Mouse (Mus musculus) adipocyte (in vitro differentiated cells): ENCODE measurements at regions not wholly inside any gene's neighbourhood (a gene's known extent, or its start where the extent isn't known, plus 50 kb on each side); places are given as distances from the start of the nearest gene placed in this dataset.
A peak's percentile ranks its signal among the peaks of the same experiment; 100 is the strongest.

ENCODE experiments used
- DNase-seq: peaks from one replicate; pipeline ENCODE4 v3.0.0-alpha.2; 2016; ENCODE audit warnings: low spot score

DNA sequence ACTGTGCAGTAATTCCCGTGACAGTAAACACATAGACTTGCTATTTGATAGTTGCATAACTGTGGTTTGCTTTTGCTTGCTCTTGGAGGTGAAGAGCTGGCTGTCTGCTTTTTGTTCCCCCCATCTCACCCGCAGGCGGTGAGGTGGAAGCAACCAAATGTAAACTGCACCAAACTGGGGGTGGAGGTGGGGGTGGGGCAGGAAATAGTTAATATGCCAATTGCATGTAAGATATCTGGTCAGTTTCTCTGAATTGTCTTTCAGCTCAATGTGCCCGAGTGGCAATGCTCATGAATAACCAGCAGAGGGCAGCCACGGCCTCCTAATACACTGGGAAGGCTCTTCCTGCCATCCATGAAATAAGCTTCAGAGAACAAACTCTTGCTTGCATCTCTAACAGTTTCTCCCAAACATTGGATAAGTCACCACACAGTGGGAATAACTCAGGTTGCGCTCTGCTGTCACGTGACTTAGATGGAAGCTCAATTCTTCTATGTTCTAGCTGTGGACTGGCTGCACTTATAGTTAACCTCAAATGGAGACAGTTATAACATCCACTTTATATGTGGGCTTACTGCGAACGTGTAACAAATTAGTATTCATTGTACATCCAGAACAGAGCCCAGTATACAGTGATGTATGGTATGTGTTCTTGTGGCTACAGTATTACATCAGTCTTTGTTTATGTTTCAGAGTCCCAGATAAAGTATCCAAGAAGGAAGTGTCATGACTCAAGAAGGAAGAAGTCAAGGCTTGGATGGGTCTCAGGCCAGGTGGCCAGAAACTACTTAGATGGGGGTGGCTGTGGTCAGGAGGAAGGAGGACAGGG lies 62.0 kb upstream of the Egflam start:
- peak; percentile 89 for DNase-seq

DNA sequence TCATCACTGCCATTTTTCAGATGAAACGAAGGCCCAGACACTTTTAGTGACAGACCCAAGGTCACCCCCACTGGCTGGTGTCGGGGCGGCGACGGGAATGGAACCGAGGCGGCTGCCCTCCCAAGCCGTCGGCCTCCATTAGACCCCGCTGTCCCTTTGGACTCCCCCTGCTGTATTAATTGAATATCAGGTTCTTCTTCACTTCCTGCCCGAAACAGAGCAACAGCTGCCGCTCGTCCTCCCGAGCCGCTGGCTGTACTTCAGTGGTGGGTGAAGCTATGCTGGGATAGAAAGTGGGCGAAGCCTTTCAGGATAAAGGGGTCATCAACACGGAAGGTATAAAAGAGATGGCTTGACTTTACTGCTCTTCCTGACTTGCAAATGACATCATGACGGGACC lies 64.4 kb upstream of the Egflam start:
- no peak for DNase-seq

DNA sequence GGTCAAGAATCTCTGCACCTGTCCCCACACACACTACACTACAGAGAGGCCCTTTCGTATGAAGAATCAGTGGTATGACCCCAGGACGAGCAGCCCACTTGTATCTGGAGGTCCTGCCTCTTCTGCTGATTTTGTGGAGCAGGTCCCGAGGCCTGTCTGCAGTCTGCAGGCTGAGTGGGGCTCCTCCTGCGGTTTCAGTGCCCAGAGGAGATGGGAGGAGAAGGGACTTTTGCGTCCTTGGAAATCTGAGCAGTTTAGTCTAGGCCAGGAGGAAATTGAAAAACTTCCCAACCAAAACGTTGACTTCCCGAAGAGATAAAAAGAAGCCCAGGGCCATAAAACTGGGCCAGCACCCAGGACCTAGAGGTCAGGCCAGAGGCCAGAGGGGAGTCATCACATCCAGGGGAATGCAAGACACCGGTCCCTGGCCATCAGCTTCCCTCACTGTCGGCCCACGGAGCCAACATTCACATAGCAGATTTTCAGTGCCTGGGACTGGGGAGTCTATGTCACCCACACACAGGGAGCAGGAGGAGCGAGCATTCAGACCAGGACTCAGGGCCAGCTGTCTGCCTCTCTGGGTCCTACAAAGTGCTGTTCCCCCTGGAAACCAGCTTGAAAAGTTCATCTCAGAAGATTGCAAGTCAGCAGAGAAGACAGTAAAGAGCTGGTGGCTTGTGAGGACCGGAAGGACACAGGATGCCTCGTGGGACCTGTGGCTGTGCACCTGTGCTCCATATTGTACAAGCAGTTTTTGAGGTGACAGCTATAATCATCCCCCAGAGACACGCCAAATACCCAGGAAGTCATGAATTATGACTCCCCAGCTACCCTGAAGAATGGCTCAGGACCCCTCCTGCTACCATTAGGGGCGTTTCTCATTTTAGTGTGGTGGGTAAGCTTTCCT lies 65.5 kb upstream of the Egflam start:
- DNase-seq: no peak

DNA sequence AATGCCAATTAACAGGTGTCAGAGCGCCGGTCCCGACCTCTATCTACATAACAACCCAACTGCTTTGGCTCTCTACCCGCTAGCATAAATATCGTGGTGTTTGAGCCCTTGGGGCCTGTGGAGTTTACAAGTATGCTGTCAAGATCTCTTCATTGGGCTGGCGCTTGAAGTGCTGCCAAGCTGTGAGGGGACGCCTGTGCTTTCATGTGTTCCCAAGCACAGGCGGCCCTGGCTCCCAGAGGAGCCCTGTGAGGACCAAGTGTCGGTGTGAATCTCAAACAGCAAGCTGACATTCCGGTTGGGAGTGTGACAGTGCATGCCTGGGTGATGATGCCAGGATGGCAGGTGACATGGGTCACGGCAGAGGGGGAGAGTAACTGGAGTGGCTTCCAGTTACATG lies 82.0 kb upstream of the Egflam start:
- DNase-seq: no peak

DNA sequence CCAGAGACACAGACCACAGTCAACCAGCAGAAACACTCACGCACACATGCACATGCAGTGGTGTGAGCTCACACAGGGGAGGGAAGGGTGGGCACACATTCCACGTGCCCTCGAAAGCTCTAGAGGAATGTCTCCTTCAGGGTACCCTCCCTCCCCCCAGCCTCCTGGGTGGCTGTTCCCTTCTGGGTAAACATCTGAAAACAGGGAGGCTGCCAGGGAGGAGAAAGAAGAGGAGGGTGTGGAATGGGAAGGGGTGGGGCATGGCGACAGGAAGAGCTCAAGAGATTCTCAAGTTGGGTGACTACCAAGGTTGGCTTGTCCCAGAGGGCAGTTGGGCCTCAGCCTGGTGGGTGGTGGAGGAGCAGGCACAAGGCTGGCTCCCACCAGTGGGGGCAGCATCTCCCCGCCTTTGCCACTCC lies 82.6 kb upstream of the Egflam start:
- DNase-seq: no peak

DNA sequence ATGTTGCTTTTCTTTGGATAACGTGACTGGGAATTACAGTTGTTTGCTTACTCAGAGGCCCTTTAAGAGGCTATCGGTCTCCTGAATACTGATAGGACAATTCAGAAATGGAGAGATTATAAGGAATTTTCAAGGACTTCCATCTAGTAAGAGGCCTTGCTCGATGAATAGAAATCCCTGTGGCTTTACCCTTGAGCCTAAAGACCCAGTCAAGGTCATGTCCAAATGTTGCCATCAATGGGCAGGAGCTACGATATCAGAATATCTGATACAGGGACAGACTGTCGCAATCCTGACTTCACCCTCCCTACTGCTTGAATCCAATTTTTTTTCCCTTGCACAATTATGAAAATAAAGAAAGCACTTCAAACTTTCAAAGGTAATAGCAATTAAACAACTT lies 85.5 kb upstream of the Egflam start:
- DNase-seq: no peak

DNA sequence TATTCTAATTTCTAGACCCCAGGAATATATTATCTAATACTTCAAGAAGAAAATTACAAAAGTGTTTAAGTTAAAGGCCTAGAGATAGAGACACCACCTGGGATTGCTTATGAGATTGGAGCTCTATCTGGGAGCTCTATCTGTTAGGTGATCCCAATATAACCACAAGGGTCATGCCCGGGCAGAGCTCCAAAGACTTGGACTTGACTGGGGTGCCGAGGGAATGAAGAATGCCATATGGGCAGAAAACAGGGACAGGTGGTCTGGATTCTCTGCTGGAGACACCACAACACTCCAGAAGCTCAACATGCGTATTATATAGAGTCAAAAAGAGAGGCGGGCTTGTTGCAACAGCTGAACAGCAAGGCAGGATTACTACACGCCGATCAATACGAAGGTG lies 92.9 kb upstream of the Egflam start:
- no peak for DNase-seq

DNA sequence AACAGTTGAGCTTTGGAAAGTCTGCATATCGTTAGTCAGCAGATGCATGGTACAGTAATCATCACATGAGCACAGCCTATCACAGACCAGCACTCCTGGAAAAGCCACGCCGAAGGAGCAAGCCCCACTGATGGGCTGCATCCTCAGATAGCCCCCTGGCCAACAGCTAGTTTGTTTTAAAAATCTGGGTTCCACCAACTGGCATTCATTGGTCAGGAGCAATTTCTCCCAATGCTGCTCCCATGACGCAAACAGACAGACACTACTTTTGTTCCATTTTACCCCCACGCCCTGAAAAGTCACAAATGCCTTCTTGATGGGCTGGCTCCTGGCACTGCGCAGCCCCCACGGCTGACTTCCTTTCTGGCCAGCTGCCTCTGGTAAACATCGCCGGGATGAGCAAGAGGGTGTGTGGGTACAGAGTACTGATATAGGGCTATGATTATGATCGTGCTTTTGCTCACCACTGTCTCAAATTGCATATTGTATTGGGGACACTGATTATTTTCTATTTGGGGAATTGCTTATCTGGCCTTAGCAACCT lies 95.0 kb upstream of the Egflam start:
- DNase-seq: no peak

DNA sequence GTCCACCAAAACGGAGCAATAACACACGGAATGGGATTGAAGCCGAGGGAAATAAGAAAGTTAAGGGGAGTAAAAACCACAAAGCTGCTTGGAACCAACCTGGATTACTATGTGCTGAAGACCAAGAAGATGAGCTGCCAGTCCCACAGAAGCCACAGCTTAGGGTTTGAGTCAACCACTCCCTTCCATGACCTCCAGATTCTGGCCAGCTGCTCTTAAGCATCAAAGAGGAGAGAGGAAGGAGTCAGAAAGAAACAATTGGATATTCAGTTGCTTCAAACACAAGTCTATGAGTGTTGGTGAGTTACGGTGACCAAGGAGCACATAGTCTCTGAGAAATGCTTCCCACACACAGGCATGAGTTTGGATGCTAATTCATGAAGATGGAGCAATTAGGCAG lies 99.7 kb upstream of the Egflam start:
- no peak for DNase-seq

DNA sequence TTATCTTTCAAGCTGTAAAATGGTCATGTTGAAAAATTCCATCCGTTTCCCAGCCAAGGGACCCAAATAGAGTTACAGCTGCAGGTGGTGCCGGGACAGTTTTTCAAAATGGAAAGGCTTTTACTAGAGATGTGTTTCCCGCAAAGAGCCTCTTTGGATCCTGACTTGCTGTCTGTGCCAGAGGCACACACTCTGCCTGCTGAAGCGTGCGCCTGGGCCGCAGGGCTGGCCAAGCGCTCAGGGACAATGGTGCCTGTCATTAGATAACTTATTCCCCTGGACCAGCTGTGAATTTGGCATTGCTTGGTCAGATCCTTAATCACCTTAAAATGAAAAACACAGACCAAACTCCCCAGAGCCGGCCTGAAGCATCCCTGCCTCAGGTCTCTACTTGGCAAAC lies 110.3 kb upstream of the Egflam start:
- no peak for DNase-seq

DNA sequence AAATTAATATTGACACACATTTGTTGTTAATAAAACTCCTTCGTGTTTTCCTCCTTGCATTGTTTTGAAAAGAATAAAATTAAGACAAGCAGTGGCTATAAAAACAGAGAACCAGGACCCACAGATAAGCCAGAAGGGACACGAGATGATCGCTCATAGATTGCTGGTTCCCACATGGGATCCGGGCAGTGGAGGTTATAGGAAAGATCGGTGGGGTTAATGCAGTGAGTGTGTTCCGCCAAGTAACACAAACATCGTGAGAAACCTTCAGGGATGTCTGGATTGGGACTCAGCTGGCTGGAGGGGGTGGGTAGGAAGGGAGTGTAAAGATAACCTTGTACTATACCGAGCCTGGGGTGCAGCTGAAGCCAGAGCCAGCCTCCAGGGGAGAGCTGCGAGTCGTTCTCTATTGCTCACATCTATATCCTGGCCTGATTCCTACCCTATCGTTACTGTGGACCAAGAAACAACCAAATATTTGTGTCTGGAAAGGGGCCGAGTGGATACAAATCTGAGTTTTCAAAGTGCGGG lies 116.6 kb upstream of the Egflam start:
- no peak for DNase-seq

DNA sequence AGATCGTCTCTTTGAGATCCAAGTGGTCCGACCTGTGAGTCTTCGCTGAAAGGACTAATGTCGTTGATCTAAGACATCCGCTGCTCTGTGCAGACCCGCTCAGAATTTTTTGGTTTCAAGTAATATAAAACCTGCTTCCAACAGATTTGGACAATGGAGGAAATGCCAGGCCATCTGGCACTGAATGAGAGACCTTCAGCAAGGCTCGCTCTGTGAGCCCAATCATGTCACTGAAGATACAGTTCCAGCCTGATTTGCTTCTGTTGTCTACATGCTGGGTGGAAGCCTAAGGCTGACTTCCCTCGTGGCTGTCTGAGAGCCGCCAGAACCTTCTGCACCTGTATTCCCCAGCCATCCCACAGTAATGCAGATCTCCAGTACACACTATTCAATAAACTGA lies 123.4 kb upstream of the Egflam start:
- no peak for DNase-seq

DNA sequence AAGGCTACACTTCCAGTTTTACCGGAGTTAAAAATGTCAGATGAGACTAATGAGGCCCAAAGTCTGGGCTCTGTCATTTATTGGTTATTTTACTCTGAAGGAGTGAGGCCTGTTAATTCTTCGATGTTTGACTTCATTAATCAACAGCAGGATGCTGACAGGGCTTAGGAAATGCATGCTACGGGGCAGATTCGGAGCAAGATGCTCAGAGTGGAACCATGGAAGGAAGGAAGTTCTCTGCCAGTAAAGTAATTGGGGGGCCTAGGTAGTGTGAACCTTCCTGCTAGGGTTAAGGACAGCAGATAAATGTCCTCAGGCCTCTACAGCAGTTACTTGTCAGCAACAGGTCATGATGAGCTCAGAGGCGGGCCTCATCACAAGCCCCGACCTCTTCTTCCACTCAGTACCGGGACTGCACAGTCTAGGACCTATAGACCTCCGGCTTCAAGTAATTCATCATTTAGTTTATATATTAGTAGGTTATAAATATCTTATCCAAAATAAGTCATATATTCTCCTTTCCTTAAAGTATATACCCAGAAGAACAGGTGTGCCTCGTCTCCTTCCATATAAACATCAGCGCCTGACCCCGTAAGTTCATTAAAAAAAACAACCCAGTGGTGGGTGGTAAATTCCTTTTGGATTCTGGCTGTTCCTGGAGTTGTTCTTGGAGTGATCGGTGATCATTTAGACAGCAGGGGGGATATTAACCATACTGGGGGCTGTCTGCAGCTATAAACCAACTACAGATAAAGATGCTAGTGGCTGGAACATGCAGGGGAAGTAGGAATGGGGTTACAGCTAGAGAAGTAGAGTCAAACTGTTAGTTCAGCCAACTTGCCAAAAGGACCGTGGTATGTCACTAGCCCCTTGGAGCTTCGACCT lies 124.9 kb upstream of the Egflam start:
- no peak for DNase-seq

DNA sequence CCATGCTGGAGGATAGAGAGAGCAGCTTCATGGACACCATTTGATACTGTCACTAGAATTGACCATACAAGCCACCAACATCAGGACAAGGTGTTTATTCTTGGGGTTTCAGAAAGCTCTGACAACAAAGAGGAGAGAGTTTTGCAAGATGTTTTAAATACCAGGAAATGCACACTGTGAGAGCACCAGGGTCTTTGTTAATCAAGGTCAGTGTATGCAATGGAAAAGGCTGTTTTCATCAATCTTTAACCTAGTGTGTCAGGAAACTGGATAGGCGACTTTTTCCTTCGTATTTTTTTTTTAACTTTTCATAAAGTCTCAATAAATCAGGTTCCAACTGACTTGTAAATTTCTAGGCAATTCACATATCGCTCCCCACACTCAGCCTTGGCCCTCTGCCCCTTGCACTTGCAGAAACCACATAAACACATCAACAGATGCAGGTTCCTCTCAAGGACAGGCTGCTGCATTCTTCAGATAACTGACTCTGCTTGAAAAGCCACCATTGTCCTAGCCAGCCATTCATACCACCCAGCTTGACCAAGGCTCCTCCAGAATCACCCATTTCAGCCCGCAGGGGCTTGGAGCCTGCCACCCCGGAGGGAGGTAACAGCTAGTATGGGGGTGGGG lies 132.9 kb upstream of the Egflam start:
- no peak for DNase-seq

DNA sequence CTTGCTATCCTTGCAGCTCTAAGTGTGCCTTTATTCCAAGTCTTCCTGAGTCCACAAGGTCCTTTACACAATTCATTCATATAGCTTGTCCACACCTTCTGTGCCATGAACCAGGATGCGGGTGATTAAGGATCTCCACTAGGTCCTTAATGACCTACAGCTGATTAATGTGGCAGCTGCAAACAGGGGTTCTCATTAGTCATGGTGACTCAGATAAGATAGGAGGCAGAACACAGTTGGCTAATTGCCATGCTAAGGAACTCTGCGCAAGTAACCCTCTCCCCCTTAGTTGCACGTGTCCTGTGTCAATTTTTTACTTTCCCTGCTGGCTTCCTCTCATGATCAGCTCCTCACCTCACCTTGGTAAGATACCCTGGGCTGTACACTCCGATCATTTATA lies 139.7 kb upstream of the Egflam start:
- no peak for DNase-seq

DNA sequence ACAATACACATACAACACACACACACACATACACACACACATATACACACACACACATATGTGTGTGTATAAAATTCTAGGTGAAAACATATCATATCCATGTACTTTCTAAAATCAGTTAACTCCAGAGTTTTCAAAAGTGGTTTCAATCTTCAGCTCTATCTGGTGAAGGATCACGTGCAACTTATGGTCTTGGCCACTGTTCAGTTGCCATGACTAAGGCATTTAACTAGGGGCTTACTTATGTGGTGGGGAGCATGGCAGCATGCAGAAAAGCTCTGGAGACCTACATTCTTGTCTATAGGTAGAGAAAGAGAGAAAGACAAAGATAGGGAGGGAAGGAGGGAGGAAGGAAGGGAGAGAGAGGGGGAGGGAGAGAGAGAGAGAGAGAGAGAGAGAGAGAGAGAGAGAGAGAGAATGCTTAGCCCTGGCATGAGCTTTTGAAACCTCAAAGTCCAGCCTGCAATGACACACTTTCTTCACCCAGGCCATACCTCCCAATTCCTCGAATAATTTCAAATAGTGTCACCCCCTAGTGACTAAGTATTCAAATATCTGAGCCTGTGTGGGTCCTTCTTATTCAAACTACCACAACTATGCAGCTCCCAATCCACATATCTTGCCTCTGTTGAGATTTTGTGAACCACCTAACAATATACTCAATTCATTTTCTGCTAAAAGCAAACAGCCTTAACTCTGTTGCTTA lies 155.1 kb upstream of the Egflam start:
- no peak for DNase-seq

DNA sequence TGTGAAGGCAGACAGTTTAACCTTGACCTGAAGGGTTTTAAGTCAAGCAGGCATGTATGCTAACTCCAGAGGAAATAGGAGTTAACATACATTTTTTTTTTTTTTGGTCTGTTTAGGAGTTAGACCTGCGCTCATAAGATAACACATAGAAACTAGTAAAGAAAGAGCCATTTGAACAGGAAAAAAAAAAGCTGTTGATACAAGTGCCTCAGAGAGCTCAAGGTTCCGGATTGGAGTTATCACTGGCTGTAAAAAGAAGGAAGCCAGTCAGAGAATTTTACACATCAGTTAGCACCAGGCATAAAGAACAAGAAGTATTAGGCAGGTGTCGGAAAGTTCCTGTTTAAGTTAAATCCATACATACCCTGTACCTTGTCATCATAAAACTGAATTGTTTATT lies 156.2 kb upstream of the Egflam start:
- DNase-seq: no peak

DNA sequence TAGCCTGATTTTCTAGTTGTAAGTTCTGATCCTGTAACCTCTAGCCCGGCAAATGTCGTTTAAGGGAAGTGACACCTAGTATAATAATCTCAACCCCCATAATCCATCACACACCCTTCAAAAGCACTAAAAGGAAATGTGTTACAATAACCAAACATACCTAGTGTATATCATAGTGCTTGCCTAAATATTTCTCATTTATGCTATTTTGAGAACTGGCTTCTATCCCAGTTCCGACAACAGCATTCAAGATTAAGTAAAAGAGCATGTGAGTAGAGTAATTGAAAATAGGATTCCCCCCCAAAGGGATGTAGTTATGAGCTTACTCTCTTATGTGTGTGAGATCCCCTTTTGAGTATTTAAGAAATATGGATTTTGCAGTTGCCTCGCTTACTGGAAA lies 165.1 kb upstream of the Egflam start:
- peak; percentile 27 for DNase-seq

DNA sequence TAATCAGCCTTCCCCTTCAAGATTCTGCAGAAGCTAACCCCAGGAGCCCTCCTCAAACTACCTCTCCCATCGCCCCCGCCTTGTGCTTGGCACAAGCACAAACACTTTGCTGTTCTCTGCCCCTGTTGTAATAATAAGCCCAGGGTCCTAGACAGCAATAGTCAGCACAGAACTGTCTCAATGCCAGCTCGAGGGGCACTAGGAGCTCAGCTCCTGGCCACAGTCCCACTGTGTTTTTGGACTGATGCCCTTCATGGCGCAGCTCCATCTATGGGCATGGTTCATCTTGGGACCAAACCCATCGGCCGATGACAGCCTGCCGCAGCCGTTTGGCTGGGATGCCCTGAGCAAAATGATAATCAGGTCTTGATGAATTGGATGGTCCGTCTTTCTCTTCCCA lies 165.5 kb upstream of the Egflam start:
- peak; percentile 62 for DNase-seq

DNA sequence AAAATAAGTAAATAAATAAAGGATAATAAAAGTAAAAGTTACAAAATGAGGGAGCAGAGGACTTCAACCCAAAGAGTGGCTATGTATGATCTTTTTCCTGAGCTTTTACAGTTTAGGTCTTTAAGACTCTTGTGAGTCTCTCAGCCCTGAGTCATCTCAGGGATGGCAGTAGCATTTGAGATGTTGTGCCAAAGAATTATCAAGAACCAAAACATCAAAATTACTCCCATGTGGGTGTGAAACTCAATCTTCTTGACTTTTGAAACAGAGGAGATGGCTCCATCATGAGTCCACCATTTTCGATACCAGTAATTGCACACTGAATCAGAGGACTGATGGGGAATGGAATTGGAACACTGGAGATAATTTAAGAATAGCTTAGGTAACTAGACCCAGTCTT lies 174.0 kb upstream of the Egflam start:
- peak; percentile 10 for DNase-seq

DNA sequence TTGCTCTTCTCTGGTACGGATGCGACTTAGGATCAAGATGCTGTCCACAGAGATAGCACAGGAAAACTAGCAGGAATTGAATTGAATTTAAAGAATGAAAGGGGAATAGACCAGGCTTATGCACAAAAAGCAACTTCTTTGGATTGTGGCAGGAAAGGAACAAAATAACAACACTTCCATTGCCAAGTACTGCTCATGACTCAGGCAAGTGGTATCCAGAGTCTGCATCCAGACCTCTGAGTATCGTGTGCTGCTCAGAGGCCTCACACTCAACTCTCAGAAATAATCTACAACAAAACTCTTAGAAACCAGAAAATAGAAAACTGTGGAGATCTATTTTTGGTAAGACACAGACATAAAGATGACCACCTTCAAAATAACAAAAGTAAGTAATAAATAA lies 176.1 kb upstream of the Egflam start:
- DNase-seq: peak; percentile 62
